Mouse (Mus musculus) 3T3-L1 (cell line): ENCODE data around the gene Cyp4a31.
"Not testable (repeated sequence)": the region's sequence is repeated elsewhere in the genome, so short reads cannot be mapped to it uniquely, and the experiment has no call there.

ENCODE experiments used
- DNase-seq: peaks from one replicate; pipeline ENCODE4 v3.0.0-alpha.2; 2015; ENCODE audit warnings: low read depth, low spot score

Gene Cyp4a31

DNA sequence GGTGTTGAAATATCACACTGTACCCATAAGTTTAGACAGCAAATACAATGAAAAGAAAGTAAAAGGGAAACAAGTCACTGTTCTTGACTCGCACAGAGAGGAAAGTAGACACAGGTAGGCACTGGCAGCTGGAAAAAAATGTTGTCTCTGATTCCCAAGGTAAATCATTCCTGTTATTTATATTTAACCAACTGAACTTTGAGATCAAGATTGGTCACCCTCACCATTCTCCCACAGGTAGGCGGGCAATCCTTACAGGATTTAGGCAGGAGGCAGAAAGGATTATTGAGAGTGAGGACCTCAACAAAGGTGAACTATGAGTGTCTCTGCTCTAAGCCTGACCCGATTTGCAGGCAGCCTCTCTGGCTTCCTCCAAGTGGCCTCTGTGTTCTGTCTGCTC, at the start of gene Cyp4a31:
Cyp4a31 (plus strand) TSS at position 249 of the 400 bp plus-strand sequence.
- DNase-seq: no peak

DNA sequence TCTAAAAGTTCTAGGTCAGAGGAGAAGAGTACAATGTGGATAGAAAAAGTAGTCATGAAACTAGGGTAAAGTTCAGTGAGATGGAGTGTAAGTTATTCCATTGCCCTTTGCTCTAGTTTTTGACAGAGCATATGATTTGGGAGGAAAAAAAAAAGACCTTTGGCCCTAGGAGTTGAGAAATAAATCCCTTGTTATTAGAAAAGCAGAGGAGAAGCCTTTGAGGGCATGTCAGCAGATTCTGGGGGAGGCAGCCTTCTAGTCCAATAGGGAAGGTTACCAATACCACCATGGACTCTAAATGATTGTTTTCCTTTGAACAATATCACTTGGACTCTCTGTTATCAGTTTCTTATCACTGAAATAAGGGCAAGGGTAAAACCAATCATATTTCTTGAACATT, 49.5 kb upstream of the Cyp4a31 start:
- not testable (repeated sequence) for DNase-seq

DNA sequence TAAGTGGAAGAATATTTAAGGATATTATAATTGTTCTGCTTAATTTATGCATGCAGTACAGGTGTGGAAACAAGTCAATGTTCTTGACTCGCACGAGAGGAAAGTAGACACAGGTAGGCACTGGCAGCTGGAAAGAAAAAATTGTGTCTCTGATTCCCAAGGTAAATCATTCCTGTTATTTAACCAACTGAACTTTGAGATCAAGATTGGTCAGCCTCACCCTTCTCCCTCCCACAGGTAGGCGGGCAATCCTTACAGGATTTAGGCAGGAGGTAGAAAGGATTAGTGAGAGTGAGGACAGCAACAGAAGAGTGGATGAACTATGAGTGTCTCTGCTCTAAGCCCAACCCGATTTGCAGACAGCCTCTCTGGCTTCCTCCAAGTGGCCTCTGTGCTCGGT, 45.4 kb upstream of the Cyp4a31 start, which contains the start of gene Cyp4a10:
Cyp4a10 (plus strand) TSS at position 265 of the 400 bp plus-strand sequence.
- DNase-seq: not testable (repeated sequence)

DNA sequence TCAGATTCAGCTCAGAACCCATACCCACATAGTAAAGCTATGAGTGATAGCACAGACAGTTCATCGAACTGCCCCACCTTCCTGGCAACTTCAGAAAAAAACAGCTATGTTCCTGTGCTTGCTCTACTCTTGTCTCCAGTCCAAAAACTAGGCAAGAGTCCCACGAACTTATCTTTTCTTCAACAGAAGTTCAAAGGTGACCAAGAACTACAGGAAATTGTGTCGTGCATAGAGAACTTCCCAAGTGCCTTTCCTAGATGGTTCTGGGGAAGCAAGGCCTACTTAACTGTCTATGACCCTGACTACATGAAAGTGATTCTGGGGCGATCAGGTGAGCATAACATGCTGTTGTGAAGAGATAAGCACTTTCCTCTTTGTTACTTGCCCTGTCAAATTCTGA, 44.0 kb upstream of the Cyp4a31 start:
- DNase-seq: no peak

DNA sequence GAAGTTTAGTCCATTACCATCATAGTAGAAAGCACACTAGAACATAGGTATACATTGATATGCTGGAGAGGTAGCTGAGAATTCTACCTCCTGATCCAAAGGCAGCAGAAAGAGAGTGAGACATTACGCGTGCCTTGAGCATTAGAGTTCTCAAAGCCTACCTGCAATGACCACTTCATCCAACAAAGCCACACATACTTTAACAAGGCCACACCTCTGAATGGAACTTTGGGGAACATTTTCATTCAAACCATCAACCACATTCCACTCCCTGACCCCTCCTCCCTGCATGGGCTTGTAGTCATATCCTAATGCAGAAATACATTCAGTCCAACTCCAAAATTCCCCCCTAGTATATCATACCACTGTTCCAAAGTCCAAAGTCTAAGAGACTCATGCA, 41.7 kb upstream of the Cyp4a31 start:
- no peak for DNase-seq

DNA sequence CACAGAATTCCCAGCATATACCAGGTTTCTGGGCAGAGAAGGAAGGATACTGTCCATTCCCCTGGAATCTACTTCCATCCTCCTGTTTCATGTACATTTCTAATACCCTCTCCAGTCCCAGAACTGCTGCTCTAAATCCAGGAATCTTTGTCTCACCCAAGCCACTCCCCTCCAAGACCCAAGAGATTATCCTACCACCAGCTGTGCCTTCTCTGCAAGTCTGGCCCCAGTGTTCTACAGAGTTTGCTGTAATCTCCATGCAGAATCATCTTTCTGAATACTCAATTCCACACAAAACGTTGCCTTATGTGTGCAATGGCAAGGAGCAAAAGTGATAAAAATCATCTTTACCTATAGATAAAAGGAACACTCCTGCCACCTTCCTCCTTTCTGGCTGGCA, 18.3 kb upstream of the Cyp4a31 start:
- no peak for DNase-seq

DNA sequence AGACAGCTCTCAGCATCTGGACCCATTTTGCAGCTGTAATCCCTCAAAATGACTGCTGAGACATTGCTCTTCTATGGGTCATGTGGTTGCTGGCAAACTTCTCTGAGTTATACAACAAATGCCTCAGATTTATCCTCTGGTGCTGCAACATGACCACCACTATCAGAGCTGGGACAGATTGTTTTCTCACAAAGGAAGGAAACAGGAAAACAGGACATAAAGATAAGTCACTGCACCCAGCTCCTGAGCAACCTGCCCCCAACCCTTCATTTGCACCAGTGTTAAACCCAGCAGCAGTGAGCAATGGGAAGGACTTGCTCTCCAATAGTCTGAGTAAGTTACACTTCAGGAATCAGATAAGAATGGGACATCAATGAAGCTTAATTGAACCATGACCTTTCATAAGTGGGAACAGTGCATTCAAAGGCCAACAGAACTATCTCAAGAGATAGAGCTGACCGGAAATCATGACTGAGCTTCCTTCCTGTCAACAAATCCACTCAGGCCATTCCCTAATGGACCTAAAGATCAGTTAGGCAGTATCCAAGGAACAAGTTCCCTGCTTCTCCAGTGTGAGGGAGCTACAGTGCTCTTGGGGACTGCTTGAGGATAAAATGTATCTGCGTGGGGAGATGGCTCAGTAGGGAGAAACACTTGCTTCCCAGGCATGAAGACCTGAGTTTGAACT, 17.2 kb upstream of the Cyp4a31 start:
- no peak for DNase-seq

DNA sequence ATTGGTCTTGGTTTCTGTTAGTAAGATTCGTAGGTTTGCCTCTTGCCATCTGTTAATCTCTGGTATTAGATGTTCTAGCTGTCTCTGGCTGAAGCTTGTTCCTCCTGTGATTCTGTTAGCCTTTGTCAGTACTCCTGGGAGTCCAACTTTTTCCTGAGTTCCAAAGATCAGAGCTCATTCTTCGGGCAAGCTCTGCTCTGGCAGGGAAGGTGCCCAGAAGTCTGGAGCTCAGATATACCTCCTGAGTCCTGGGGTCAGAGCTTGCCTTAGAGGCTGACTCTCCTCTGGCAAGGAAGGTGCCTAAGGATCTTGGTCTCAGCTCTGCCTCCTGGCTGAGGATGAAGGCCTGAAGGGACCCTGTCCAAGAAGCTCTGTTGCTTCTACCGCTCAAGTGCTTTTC, 10.7 kb upstream of the Cyp4a31 start:
- DNase-seq: no peak

DNA sequence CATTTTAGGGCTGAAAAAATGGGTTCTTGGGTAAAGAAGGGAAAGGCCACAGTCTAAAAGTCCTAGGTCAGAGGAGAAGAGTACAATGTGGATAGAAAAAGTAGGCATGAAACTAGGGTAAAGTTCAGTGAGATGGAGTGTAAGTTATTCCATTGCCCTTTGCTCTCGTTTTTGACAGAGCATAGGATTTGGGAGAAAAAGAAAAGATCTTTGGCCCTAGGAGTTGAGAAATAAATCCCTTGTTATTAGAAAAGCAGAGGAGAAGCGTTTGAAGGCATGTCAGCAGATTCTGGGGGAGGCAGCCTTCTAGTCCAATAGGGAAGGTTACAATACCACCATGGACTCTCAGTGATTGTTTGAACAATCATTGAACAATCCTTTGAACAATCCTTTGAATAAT, 7.9 kb upstream of the Cyp4a31 start:
- no peak for DNase-seq

DNA sequence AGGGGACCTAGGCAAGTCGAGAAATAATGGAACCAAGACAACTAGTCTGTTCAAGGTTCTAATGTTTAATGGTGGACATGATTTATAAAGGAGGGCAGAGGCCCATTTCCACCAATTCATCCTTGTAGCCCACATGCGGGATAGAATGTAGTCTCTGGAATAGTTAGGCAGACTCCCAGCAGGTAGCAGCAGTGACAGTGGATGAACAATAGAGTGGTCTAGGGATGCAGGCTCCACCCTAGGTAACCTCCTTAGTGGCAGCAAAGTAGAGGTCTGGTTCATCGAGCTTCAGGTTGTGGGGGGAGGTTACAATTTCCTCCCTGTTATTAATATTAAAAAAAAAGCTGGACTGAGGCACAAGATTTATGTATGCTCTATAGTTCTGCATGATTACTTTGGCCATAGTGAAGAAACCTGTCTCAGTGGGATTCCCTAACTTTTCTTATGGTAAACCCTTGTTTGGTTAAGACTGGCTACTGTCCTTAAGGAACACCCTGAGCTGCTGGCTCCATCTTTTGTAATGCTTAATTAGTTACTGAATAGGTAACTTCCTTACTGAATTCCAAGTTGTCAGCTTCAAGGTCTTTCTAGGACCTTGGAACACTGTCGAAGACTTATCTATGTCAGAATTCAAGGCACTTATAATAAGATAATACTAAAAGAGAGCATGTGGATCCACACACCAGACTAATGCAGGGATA, 5.4 kb upstream of the Cyp4a31 start:
- no peak for DNase-seq

DNA sequence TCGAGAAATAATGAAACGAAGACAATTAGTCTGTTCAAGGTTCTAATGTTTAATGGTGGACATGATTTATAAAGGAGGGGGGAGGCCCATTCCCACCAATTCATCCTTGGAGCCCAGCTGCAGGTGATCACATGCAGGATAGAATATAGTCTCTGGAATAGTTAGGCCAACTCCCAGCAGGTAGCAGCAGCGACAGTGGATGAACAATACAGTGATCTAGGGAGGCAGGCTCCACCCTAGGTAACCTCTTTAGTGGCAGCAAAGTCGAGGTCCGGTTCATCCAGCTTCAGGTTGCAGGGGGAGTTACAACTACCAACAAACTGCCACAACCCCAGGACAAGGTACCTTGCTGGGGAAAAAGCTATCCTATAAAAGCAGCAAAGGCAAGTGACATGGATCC, 2.2 kb upstream of the Cyp4a31 start:
- not testable (repeated sequence) for DNase-seq

DNA sequence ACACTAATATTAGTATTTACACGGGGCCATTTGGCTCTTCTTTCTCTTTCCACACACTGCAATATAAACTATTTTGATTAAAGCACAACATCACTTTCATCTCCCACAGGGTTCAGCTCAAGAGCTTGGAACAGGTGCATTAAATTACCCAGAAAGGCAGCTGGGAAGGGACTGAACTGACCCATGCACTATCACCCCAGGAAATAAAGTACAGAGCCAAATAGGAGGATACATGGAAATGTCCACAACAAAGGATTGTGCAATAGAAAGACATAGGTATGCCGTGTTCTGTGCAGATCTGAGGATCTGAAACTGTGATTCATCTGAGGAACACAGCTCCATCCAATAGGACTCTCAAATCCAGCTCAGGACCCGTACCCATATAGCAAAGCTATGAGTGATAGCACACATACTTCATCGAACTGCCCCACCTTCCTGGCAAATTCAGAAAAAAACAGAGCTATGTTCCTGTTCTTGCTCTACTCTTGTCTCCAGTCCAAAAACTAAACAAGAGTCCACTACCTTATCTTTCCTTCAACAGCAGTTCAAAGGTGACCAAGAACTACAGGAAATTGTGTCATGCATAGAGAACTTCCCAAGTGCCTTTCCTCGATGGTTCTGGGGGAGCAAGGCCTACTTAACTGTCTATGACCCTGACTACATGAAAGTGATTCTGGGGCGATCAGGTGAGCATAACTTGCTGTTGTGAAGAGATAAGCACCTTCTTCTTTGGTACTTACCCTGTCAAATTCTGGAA, 1.2 kb downstream of the Cyp4a31 start:
- DNase-seq: not testable (repeated sequence)

DNA sequence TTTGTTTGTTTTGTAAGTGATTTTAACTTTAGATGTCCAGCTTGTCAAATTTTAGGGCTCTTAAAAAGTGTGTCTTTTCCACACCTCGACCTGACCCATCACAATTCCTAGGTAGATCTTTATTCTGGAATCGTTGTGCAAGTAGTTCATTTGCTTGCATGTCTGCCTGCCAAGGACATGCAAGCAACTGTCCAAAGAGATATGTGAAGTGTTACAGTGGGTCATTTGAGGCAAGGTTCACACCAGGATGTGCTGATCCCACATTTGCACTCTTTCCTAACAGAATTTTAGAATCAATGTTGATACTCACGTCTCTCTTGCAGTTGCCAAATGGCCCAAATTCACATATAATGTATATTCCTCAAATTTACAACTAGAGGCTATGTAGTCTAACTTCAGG, 11.8 kb downstream of the Cyp4a31 start:
- no peak for DNase-seq

DNA sequence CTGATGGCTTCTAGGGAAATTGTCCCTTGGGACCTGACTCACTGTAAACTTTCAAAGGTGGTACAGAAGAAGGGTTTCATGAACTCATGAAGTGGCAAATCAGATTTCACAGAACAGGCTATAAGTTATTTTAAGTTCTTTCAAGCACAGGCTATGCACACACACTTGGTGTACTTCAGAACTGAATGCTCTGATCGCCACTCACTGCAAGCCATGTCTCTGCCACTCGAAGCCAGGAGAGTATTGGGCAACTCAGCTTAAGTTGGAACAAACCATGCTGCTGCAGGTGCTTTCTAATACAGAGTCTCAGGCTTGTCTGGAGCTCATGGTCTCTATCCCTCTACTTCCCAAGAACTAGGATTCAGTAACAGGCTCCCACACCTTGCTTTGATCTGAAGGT, 12.3 kb downstream of the Cyp4a31 start:
- DNase-seq: no peak

DNA sequence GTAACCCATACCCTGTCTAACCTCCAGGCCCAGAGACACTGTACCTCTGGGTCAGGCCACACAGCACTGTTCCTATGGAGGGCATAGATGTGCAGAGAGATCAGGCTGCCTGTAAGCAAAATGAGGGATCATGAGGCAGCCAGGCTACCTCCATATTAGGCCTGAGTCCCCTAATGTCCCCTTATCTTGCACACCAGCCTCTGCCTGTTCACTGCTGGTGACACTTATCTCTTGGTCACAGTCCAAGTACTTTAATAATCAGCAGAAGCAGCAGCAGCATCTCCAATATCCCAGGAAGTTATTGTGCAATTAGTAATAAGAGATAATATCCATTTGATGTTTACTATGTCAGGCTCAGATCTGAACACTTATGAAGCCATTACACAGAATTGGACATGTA, 19.6 kb downstream of the Cyp4a31 start:
- no peak for DNase-seq

DNA sequence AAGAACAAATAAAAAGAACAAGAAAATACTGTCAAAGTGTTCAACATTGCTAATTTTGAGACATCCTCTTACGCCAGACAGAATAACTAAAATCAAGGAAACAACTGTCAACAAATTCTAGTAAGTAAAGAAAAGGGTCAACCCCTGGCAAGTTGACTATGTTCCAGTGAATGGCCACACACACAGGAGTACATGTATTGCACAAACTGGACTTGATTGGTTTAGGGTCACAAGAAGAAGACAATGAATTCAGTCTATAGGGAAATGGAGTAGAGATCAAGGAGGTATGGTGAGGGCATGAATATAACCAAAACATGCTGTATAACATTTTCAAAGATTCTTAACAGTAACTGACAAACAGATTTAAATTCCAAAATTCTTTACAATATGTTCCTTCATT, 32.9 kb downstream of the Cyp4a31 start:
- DNase-seq: no peak

DNA sequence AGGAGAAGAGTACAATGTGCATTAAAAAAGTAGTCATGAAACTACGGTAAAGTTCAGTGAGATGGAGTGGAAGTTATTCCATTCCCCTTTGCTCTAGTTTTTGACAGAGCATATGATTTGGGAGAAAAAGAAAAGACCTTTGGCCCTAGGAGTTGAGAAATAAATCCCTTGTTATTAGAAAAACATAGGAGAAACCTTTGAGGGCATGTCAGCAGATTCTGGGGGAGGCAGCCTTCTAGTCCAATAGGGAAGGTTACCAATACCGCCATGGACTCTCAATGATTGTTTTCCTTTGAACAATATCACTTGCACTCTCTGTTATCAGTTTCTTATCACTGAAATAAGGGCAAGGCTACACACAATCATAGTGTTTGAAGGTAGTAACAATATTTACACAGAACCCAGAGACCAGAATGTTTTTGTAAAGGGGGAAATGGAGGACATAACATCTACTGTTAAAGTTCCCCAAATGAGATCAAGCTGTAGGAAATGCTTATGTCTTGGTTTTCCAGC, 33.4 kb downstream of the Cyp4a31 start:
- no peak for DNase-seq

DNA sequence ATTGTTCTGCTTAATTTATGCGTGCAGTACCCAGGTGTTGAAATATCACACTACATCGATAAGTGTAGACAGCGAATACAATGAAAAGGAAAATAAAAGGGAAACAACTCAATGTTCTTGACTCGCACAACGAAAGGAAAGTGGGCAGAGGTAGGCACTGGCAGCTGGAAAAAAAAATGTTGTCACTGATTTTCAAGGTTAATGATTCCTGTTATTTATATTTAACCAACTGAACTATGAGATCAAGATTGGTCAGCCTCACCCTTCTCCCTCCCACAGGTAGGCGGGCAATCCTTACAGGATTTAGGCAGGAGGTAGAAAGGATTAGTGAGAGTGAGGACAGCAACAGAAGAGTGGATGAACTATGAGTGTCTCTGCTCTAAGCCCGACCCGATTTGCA, 37.2 kb downstream of the Cyp4a31 start, which contains the start of gene Cyp4a32:
Cyp4a32 (plus strand) TSS at position 359 of the 400 bp plus-strand sequence.
- not testable (repeated sequence) for DNase-seq

DNA sequence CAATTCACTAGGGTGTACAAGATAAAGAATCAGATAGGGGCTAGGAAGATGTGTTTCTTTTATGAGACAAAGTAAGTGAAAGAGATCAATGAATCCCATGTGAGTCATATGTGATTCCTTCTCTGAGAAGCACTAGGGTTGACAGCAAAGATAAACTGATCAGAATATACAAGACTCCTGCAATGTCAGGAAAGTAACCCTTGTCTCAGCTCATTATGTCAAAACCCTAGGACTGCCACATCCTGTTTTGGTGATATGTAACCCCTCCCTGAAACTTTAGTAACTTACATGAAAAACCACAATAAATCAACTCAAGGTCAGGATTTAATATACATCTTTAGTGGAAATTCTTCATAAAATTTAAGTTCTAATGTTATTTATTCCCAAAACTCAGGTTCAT, 50.6 kb downstream of the Cyp4a31 start:
- DNase-seq: no peak

DNA sequence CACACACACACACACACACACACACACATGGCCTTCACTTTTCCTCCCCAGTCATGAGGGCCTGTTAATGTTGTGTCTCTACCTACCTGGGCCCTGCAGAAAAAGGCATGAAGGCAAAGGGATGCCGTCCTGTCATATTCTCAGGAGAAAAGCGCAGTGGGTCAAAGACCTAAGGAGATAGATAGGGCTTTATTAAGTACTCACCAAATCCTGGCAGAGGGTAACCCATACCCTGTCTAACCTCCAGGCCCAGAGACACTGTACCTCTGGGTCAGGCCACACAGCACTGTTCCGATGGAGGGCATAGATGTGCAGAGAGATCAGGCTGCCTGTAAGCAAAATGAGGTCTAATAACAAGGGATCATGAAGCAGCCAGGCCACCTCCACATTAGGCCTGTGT, 62.1 kb downstream of the Cyp4a31 start:
- DNase-seq: not testable (repeated sequence)
